Mouse (Mus musculus) neural tube, embryonic 12.5 days (tissue): ENCODE measurements around the gene Tfb2m. TPM values are rescaled to one million over a fixed set of nuclear protein-coding genes. Genes with fewer than 3 reads are reported as not detected.
"Not testable (repeated sequence)": the region's sequence is repeated elsewhere in the genome, so short reads cannot be mapped to it uniquely, and the experiment has no call there.

ENCODE experiments used
- ATAC-seq: fragments of 200-750 bp; cut with Nextera tagmentation; 2 replicates; pipeline ENCODE4 v1.8.0; 2017; ENCODE audit warnings: low read depth, mild to moderate bottlenecking, moderate TSS enrichment, moderate library complexity; ENCODE audit not compliant: low FRiP score
- H3K27ac ChIP-seq: fragments of 300-500 bp; sonication (generic); 2 replicates; pipeline ENCODE4 v1.5.1; 2016
- H3K27me3 ChIP-seq: fragments of 300-500 bp; sonication (generic); replicated peaks from 2 replicates; pipeline ENCODE4 v1.6.1; 2016; ENCODE audit warnings: mild to moderate bottlenecking
- H3K36me3 ChIP-seq: fragments of 300-500 bp; sonication (generic); 2 replicates; pipeline ENCODE4 v1.6.1; 2016; ENCODE audit warnings: mild to moderate bottlenecking
- H3K4me1 ChIP-seq: fragments of 300-500 bp; sonication (generic); 2 replicates; pipeline ENCODE4 v1.6.1; 2016
- H3K4me2 ChIP-seq: fragments of 300-500 bp; sonication (generic); replicated peaks from 2 replicates; pipeline ENCODE4 v1.6.1; 2016; ENCODE audit warnings: mild to moderate bottlenecking
- H3K4me3 ChIP-seq: fragments of 300-500 bp; sonication (generic); 2 replicates; pipeline ENCODE4 v1.5.1; 2016
- H3K9ac ChIP-seq: fragments of 300-500 bp; sonication (generic); 2 replicates; pipeline ENCODE4 v1.6.1; 2016; ENCODE audit warnings: mild to moderate bottlenecking
- H3K9me3 ChIP-seq: fragments of 300-500 bp; sonication (generic); 2 replicates; pipeline ENCODE4 v1.6.1; 2016; ENCODE audit warnings: mild to moderate bottlenecking
- WGBS: fragments of 180-500 bp; shearing (Covaris S2); methylation state at CpG from one replicate; pipeline ENCODE4 v1.1.7; 2016; 5-methylcytosine and 5-hydroxymethylcytosine counted together
- polyA plus RNA-seq: library from polyadenylated mRNA; unstranded; fragments of >200 nt; fragmentation: Nextera tagmentation; extraction: Ambion mirVana; gene quantifications from 2 replicates; pipeline ENCODE4 v1.2.1, GENCODE M21; 2016

Tfb2m gene
- polyA plus RNA-seq = 25.7 and 36.6 TPM in 2 replicates

GRCm38 (mm10) chr1:179545768-179546550 lies at the start of gene Tfb2m, which contains the start of gene Cnst:
Gene Tfb2m (minus strand): TSS chr1:179546267.
Gene Cnst (plus strand): TSS chr1:179546370.
- H3K36me3 ChIP-seq, H3K27me3 ChIP-seq, H3K9me3 ChIP-seq: not testable (repeated sequence)
- H3K4me1 ChIP-seq = peaks cover 26% of the 10 kb centered on the region
- WGBS = under 1% methylated on average over 69 of the region's 69 CpGs
- peak within 1 kb of the TSS; percentile 71 for H3K4me3 ChIP-seq
- ATAC-seq = peak; percentile 99
- H3K4me2 ChIP-seq = peak within 1 kb of the TSS; percentile 86
- H3K9ac ChIP-seq = peak within 1 kb of the TSS; percentile 65
- H3K27ac ChIP-seq = peak within 1 kb of the TSS; percentile 90

GRCm38 (mm10) chr1:179592972-179593371 lies 46.9 kb upstream of the Tfb2m start:
- 0 out of 2 replicates have a peak, but pooled peaks cover 4% of the 10 kb centered on the region for H3K4me1 ChIP-seq
- 76% methylated on average over 7 of the region's 7 CpGs for WGBS
- no peaks in the 10 kb centered on the region; the same call in 1 of the 2 replicates for H3K36me3 ChIP-seq
- no peak overlapping the region for H3K4me3 ChIP-seq
- H3K9me3 ChIP-seq = no peaks in the 10 kb centered on the region
- no peak overlapping the region for H3K27ac ChIP-seq
- H3K4me2 ChIP-seq = no peak overlapping the region
- ATAC-seq = no peak
- H3K9ac ChIP-seq = no peak overlapping the region
- H3K27me3 ChIP-seq = no peaks in the 10 kb centered on the region

- 93% methylated on average over 2 of the region's 2 CpGs for WGBS
- no peak for ATAC-seq
- H3K27ac ChIP-seq = no peak overlapping the region
These were observed 46.1 kb upstream of the Tfb2m start for GRCm38 (mm10) chr1:179592143-179592542.

GRCm38 (mm10) chr1:179591639-179592038 lies 45.6 kb upstream of the Tfb2m start:
- Histone ChIP-seq H3K4me3 (no peak overlapping the region), H3K9me3 (no peaks in the 10 kb centered on the region), H3K9ac (no peak overlapping the region), H3K27ac (no peak overlapping the region), H3K4me2 (no peak overlapping the region), H3K4me1 (peaks cover 10% of the 10 kb centered on the region), H3K36me3 (no peaks in the 10 kb centered on the region; the same call in 1 of the 2 replicates), H3K27me3 (no peaks in the 10 kb centered on the region)
- 86% methylated on average over 12 of the region's 12 CpGs for WGBS
- ATAC-seq = no peak

More at GRCm38 (mm10) chr1:179592143-179592542, 46.1 kb upstream of the Tfb2m start:
- no peak overlapping the region for H3K9ac ChIP-seq
- 0 out of 2 replicates have a peak, but pooled peaks cover 8% of the 10 kb centered on the region for H3K4me1 ChIP-seq
- no peak overlapping the region for H3K4me2 ChIP-seq
- H3K4me3 ChIP-seq = no peak overlapping the region
- no peaks in the 10 kb centered on the region for H3K27me3 ChIP-seq
- no peaks in the 10 kb centered on the region for H3K9me3 ChIP-seq
- no peaks in the 10 kb centered on the region; the same call in 1 of the 2 replicates for H3K36me3 ChIP-seq

- no peaks in the 10 kb centered on the region for H3K36me3 ChIP-seq
- H3K27me3 ChIP-seq = no peaks in the 10 kb centered on the region
- WGBS = 77% methylated on average over 4 of the region's 4 CpGs
- no peaks in the 10 kb centered on the region for H3K9me3 ChIP-seq
- no peak overlapping the region for H3K4me3 ChIP-seq
- H3K9ac ChIP-seq = no peak overlapping the region
- no peak for ATAC-seq
- no peak overlapping the region for H3K4me2 ChIP-seq
- H3K4me1 ChIP-seq = peaks cover 22% of the 10 kb centered on the region
- H3K27ac ChIP-seq = no peak overlapping the region
These were observed 42.2 kb upstream of the Tfb2m start for GRCm38 (mm10) chr1:179588230-179588629.

GRCm38 (mm10) chr1:179586430-179587095 lies 40.5 kb upstream of the Tfb2m start:
- H3K4me2 ChIP-seq = no peak overlapping the region
- H3K9ac ChIP-seq = no peak overlapping the region
- no peak for ATAC-seq
- peaks cover 25% of the 10 kb centered on the region for H3K4me1 ChIP-seq
- H3K4me3 ChIP-seq = no peak overlapping the region
- WGBS = 20% methylated on average over 3 of the region's 3 CpGs
- H3K27me3 ChIP-seq = no peaks in the 10 kb centered on the region
- H3K36me3 ChIP-seq = no peaks in the 10 kb centered on the region
- no peak overlapping the region for H3K27ac ChIP-seq
- H3K9me3 ChIP-seq = no peaks in the 10 kb centered on the region

GRCm38 (mm10) chr1:179585646-179586045 lies 39.6 kb upstream of the Tfb2m start:
- ATAC-seq = no peak
- H3K4me3 ChIP-seq = no peak overlapping the region
- no peak overlapping the region for H3K27ac ChIP-seq
- H3K36me3 ChIP-seq = no peaks in the 10 kb centered on the region
- WGBS = 65% methylated on average over 9 of the region's 9 CpGs
- H3K27me3 ChIP-seq = no peaks in the 10 kb centered on the region
- H3K4me2 ChIP-seq = no peak overlapping the region
- peaks cover 25% of the 10 kb centered on the region for H3K4me1 ChIP-seq
- H3K9ac ChIP-seq = no peak overlapping the region
- no peaks in the 10 kb centered on the region for H3K9me3 ChIP-seq

- H3K27me3 ChIP-seq = no peaks in the 10 kb centered on the region
- 88% methylated on average over 4 of the region's 4 CpGs for WGBS
- H3K4me1 ChIP-seq = peaks cover 25% of the 10 kb centered on the region
- H3K9me3 ChIP-seq = no peaks in the 10 kb centered on the region
- H3K4me3 ChIP-seq = no peak overlapping the region
- no peak overlapping the region for H3K4me2 ChIP-seq
- peaks cover 11% of the 10 kb centered on the region for H3K36me3 ChIP-seq
- no peak for ATAC-seq
- H3K27ac ChIP-seq = no peak overlapping the region
- no peak overlapping the region for H3K9ac ChIP-seq
These were observed 38.2 kb upstream of the Tfb2m start for GRCm38 (mm10) chr1:179584220-179584619.

- no peaks in the 10 kb centered on the region for H3K9me3 ChIP-seq
- WGBS = 95% methylated on average over 3 of the region's 3 CpGs
- no peaks in the 10 kb centered on the region for H3K27me3 ChIP-seq
- ATAC-seq = no peak
- peaks cover 23% of the 10 kb centered on the region for H3K4me1 ChIP-seq
- no peak overlapping the region for H3K9ac ChIP-seq
- H3K4me2 ChIP-seq = no peak overlapping the region
- H3K27ac ChIP-seq = no peak overlapping the region
- H3K4me3 ChIP-seq = no peak overlapping the region
- H3K36me3 ChIP-seq = peaks cover 12% of the 10 kb centered on the region
These were observed 37.0 kb upstream of the Tfb2m start for GRCm38 (mm10) chr1:179583090-179583489.

- no peak overlapping the region for H3K27ac ChIP-seq
These were observed 36.0 kb upstream of the Tfb2m start for GRCm38 (mm10) chr1:179582021-179582433.

GRCm38 (mm10) chr1:179581422-179581821 lies 35.4 kb upstream of the Tfb2m start:
- peaks cover 13% of the 10 kb centered on the region; the same call in 1 of the 2 replicates for H3K4me1 ChIP-seq
- H3K27ac ChIP-seq = no peak overlapping the region
- H3K4me3 ChIP-seq = no peak overlapping the region
- no peaks in the 10 kb centered on the region for H3K27me3 ChIP-seq
- H3K36me3 ChIP-seq = peaks cover 12% of the 10 kb centered on the region
- no peak overlapping the region for H3K4me2 ChIP-seq
- no peak for ATAC-seq
- WGBS = 79% methylated on average over 10 of the region's 10 CpGs
- H3K9ac ChIP-seq = no peak overlapping the region
- H3K9me3 ChIP-seq = no peaks in the 10 kb centered on the region

More at GRCm38 (mm10) chr1:179582021-179582433, 36.0 kb upstream of the Tfb2m start:
- H3K4me2 ChIP-seq = no peak overlapping the region
- WGBS = 49% methylated on average over 6 of the region's 6 CpGs
- no peaks in the 10 kb centered on the region for H3K9me3 ChIP-seq
- no peaks in the 10 kb centered on the region for H3K27me3 ChIP-seq
- ATAC-seq = no peak
- no peak overlapping the region for H3K9ac ChIP-seq
- peaks cover 17% of the 10 kb centered on the region for H3K4me1 ChIP-seq
- H3K36me3 ChIP-seq = peaks cover 12% of the 10 kb centered on the region
- H3K4me3 ChIP-seq = no peak overlapping the region

GRCm38 (mm10) chr1:179580200-179580599 lies 34.1 kb upstream of the Tfb2m start:
- Histone ChIP-seq H3K9ac (no peak overlapping the region), H3K36me3 (peaks cover 12% of the 10 kb centered on the region), H3K27ac (no peak overlapping the region), H3K4me1 (0 out of 2 replicates have a peak, but pooled peaks cover 3% of the 10 kb centered on the region), H3K4me2 (no peak overlapping the region), H3K9me3 (no peaks in the 10 kb centered on the region), H3K27me3 (no peaks in the 10 kb centered on the region), H3K4me3 (no peak overlapping the region)
- 75% methylated on average over 8 of the region's 8 CpGs for WGBS
- no peak for ATAC-seq
